Mouse (Mus musculus) R1 (cell line): ENCODE measurements around the gene Bhlha9.
A peak's percentile ranks its signal among the peaks of the same experiment; 100 is the strongest.

Experiments
- DNase-seq: peaks from one replicate; pipeline ENCODE4 v3.0.0-alpha.2; 2018; ENCODE audit warnings: low read depth, low spot score

The Bhlha9 gene

GRCm38 (mm10) chr11:76671871-76672475 is at the start of gene Bhlha9:
TSS of gene Bhlha9 (plus strand) at chr11:76672470.
- no peak for DNase-seq

GRCm38 (mm10) chr11:76622566-76623205 is 49.6 kb upstream of the Bhlha9 start:
- DNase-seq, result peak; percentile 62

- DNase-seq, result peak; percentile 82
These were observed 48.9 kb upstream of the Bhlha9 start for GRCm38 (mm10) chr11:76623206-76623961.

DNA sequence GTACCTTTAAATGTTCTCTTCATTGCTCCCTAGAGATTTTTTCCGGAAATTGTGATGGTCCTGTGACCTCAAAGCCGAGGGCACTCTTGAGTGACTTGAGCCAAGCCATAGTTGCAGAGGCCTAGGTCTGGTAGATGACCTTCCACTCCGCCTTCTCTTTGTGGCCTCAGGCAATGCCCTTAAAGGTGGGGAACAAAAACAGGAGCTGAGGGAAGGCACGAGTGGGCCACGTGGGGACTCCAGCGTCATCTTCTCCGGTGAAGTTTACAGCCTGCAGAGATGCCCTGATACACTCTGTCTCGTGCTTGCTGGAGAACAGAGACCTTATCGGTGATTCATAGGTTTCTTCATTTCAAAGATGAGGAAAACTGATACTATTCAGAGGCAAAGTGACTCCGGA is 48.2 kb upstream of the Bhlha9 start:
- peak; percentile 70 for DNase-seq

DNA sequence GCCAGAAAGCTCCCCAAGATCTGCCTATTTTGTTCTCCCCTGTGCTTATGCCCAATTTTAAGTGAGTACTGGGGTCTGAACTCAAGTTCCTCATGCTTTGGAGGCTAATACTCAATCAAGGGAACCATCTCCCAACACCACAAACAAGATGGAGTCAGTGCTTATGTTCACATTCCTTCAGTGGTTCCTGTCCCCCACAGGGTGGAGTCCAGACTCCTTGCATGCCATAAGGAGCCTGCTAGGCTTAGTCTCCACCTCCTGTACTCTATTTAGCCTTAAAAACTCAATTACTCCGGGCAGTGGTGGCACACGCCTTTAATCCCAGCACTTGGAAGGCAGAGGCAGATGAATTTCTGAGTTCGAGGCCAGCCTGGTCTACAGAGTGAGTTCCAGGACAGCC is 47.4 kb upstream of the Bhlha9 start:
- peak; percentile 85 for DNase-seq

GRCm38 (mm10) chr11:76628613-76629012 is 43.7 kb upstream of the Bhlha9 start:
- DNase-seq, result no peak

- DNase-seq, result no peak
These were observed 42.2 kb upstream of the Bhlha9 start for GRCm38 (mm10) chr11:76630023-76630422.

GRCm38 (mm10) chr11:76630487-76630886 is 41.8 kb upstream of the Bhlha9 start:
- DNase-seq, result no peak

DNA sequence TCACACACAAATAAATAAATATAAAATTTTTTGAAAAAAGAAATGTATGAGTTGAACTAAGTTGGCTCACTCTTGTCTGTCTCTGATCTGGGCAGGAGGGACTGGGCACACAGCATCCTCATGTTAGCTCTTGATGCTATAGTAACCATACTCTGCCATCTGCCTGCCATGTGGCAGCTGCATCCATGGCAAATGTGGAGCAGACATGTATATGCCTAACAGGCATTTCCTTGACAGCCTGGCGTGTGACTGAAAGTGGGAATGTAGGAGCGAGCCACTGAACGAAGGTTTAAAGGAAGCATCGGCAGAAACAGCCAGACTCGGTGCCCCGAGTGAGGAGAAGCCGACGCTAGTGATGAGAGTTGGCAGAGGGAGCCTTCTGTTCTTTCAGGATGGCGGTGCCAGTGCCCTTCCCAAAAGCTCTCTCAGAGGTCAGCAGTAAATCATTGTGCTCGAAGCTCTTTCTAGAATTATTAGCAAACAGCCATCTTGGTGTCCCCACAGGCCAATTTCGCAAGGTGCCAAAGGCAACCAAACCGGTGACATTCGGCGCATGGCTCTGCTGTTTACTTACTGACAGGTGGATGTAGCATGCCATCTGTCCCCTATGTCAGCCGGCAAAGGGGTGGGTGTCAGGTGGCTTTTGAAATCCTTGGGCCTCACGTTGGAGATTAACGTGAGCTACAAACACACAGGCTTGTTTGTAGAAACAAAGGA is 32.8 kb upstream of the Bhlha9 start:
- DNase-seq, result no peak

DNA sequence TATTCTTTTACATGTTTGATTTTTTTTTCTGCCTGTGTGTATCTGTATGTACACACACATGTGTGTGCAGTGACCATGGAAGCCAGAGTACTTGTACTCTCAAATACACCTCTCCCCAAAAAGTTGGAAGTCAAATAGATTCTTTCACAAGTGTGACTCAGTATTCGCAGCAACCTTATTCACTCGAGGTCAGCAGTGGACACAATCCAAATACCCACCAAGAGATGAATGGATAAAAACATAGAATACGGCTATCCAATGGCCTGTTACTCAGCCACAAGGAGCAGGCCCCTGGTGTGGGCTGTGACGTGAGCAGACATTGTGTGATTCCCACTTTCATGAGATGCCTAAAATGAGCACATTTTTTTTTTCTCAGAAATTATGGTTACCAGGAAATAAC is 32.0 kb upstream of the Bhlha9 start:
- no peak for DNase-seq

DNA sequence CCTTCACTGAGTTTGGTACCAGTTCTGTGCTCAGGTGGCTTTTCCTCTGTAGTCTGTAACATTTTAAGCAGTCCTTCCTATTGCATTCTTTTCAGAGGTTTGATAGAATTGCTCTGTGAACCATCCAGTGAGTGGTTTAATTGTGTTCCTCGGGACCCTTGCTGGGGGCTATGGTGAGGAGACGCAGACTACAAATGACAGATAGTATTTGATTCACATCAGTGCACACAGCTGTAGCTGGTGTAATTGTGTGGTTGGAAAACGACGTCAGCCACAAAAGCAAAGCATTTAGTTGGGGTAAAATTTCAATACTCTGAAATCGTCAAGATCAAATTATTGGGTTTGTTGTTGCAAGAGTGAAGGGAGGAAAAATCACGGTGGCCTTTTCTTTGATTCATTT is 28.0 kb upstream of the Bhlha9 start:
- no peak for DNase-seq

- no peak for DNase-seq
These were observed 27.2 kb upstream of the Bhlha9 start for GRCm38 (mm10) chr11:76645036-76645435.

GRCm38 (mm10) chr11:76645955-76646354 is 26.3 kb upstream of the Bhlha9 start:
- DNase-seq, result peak; percentile 89

GRCm38 (mm10) chr11:76647062-76647461 is 25.2 kb upstream of the Bhlha9 start:
- peak; percentile 32 for DNase-seq

- peak; percentile 85 for DNase-seq
These were observed 24.8 kb upstream of the Bhlha9 start for GRCm38 (mm10) chr11:76647500-76647899.

- DNase-seq, result peak; percentile 55
These were observed 21.3 kb upstream of the Bhlha9 start for GRCm38 (mm10) chr11:76650862-76651560.

DNA sequence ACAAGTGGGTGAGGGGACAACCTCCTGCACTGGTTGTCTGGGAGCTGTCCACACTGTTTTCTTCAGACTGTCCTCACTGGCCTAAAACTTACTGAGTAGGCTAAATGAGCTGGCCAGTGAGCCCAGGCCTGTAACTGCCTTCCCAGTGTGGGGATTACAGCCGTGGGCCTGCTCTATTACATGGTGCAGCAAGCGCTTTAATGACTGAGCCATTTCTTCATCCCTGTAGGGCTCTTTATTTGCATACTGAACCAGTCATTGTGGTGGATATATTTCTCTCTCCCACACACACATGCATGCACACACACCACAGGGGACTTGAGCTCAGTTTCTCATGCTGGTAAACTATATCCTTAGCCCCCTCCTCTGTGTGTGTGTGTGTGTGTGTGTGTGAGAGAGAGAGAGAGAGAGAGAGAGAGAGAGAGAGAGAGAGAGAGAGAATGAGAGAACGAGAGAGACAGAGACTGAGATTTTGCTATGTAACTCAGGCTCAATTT is 19.4 kb upstream of the Bhlha9 start:
- no peak for DNase-seq

DNA sequence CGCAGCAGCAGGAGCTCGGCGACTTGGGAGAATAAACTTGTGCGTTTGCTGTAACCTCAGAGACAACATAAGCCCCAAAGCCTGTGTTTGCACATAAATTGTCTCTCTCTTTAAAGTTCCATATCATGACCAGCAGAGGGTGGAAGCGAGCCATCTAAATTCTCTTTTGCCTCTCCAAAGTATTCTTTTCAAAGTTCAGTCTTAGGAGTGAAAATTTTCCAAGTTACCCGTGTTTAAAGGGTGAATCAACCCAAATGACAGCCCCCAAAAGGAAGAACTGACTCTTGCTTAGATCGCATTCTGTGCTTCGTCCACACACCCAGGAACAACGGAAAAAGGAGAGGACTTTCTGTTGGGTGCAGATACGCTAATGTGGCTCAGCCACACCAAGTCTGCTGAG is 17.2 kb upstream of the Bhlha9 start:
- DNase-seq, result peak; percentile 73

- peak; percentile 71 for DNase-seq
These were observed 14.8 kb upstream of the Bhlha9 start for GRCm38 (mm10) chr11:76657450-76657970.

GRCm38 (mm10) chr11:76659138-76659930 is 12.9 kb upstream of the Bhlha9 start:
- DNase-seq, result no peak
